Mouse (Mus musculus) megakaryocyte, embryonic 14.5 days (primary cell): Measurements from ENCODE around the gene Pigm.

Source experiments
- FLI1 ChIP-seq: IDR thresholded peaks from 2 replicates; pipeline ENCODE4 v1.6.1; 2012; ENCODE audit warnings: low read length, inconsistent platforms, mixed read lengths
- GATA1 ChIP-seq: IDR thresholded peaks from 3 replicates; pipeline ENCODE4 v1.6.1; 2012; ENCODE audit warnings: mixed read lengths, low read length, inconsistent platforms, borderline replicate concordance

GRCm38 (mm10) chr1:172347382-172347781, 29.0 kb upstream of the Pigm start:
- TF ChIP-seq GATA1 (no peak), FLI1 (no peak)
